Mouse (Mus musculus) erythroid progenitor cell, adult 5-6 weeks (primary cell): ENCODE measurements around the gene Amt. TPM values are rescaled to one million over a fixed set of nuclear protein-coding genes. Genes with fewer than 3 reads are reported as not detected.
"Not testable (repeated sequence)": the region's sequence is repeated elsewhere in the genome, so short reads cannot be mapped to it uniquely, and the experiment has no call there.

Experiments used
- ATAC-seq: replicated peaks from 2 replicates; pipeline ENCODE4 v1.8.0; 2016; ENCODE audit warnings: moderate number of reproducible peaks, mild to moderate bottlenecking, moderate TSS enrichment, inconsistent platforms; ENCODE audit not compliant: poor library complexity, low FRiP score, severe bottlenecking
- total RNA-seq, 2 experiments: library from RNA; stranded (forward) in 1 of 2; stranded (reverse) in 1 of 2; fragments of 150-400 nt in 1 of 2; fragments of 186-747, 209-891 nt in 1 of 2; gene quantifications; 2 replicates each; pipeline versions ENCODE4 v1.2.3 to v1.2.4; 2015 to 2017; ENCODE audit warnings: low replicate concordance in 2 of 2

The Amt gene
- not detected in 2 replicates for total RNA-seq (2015; ENCODE audit: low replicate concordance)
- not detected in 2 replicates for total RNA-seq (2017; ENCODE audit: low replicate concordance)

- no peak for ATAC-seq
Observed at GRCm38 (mm10) chr9:108296453-108297355, at the start of gene Amt. Gene Amt, plus strand, starts transcription at chr9:108296853.

- no peak for ATAC-seq
Observed at GRCm38 (mm10) chr9:108248957-108249356, 47.7 kb upstream of the Amt start.

- ATAC-seq, result no peak
Observed at GRCm38 (mm10) chr9:108251877-108252276, 44.8 kb upstream of the Amt start.

- ATAC-seq, result no peak
Observed at GRCm38 (mm10) chr9:108252766-108253165, 43.9 kb upstream of the Amt start.

GRCm38 (mm10) chr9:108260526-108260925 lies 36.1 kb upstream of the Amt start:
- no peak for ATAC-seq

GRCm38 (mm10) chr9:108261865-108262264 lies 34.8 kb upstream of the Amt start:
- no peak for ATAC-seq

GRCm38 (mm10) chr9:108262494-108263049 lies 34.1 kb upstream of the Amt start:
- ATAC-seq, result no peak

- ATAC-seq, result peak; percentile 69
Observed at GRCm38 (mm10) chr9:108263131-108263681, 33.4 kb upstream of the Amt start.

- ATAC-seq, result peak; percentile 96
Observed at GRCm38 (mm10) chr9:108263690-108264190, 32.9 kb upstream of the Amt start, which contains the start of gene Dag1. Gene Dag1, minus strand, starts transcription at chr9:108263958.

GRCm38 (mm10) chr9:108264191-108264921 lies 32.3 kb upstream of the Amt start:
- no peak for ATAC-seq

GRCm38 (mm10) chr9:108266261-108266935 lies 30.3 kb upstream of the Amt start:
- ATAC-seq, result no peak

GRCm38 (mm10) chr9:108267691-108268090 lies 29.0 kb upstream of the Amt start:
- no peak for ATAC-seq

- ATAC-seq, result not testable (repeated sequence)
Observed at GRCm38 (mm10) chr9:108268701-108269100, 28.0 kb upstream of the Amt start.

GRCm38 (mm10) chr9:108271941-108272340 lies 24.7 kb upstream of the Amt start:
- no peak for ATAC-seq

- no peak for ATAC-seq
Observed at GRCm38 (mm10) chr9:108272691-108273090, 24.0 kb upstream of the Amt start.

- ATAC-seq, result no peak
Observed at GRCm38 (mm10) chr9:108273485-108273884, 23.2 kb upstream of the Amt start.

GRCm38 (mm10) chr9:108274476-108275330 lies 21.9 kb upstream of the Amt start:
- ATAC-seq, result no peak

- no peak for ATAC-seq
Observed at GRCm38 (mm10) chr9:108275331-108275659, 21.4 kb upstream of the Amt start.
